Mouse (Mus musculus) embryonic stem cell, embryonic (primary cell): ENCODE measurements around the gene Nek2.

Experiments used
- CTCF ChIA-PET, 4 experiments: fragments of 300-600 bp in 2 of 4; fragments of 350-600 bp in 2 of 4; sonication (Branson Sonifier 250); formaldehyde crosslinking; loops; one replicate each; lab custom pipeline; 2022; ENCODE audit warnings: inconsistent platforms in 2 of 4; lab: Charles Lee
- POLR2A ChIA-PET, 4 experiments: fragments of 300-600 bp in 2 of 4; fragments of 350-600 bp in 2 of 4; sonication (Branson Sonifier 250); formaldehyde crosslinking; loops; one replicate each; lab custom pipeline; 2022; ENCODE audit warnings: antibody characterized with exemption in 4 of 4, inconsistent platforms in 1 of 4; lab: Charles Lee

Gene Nek2

DNA sequence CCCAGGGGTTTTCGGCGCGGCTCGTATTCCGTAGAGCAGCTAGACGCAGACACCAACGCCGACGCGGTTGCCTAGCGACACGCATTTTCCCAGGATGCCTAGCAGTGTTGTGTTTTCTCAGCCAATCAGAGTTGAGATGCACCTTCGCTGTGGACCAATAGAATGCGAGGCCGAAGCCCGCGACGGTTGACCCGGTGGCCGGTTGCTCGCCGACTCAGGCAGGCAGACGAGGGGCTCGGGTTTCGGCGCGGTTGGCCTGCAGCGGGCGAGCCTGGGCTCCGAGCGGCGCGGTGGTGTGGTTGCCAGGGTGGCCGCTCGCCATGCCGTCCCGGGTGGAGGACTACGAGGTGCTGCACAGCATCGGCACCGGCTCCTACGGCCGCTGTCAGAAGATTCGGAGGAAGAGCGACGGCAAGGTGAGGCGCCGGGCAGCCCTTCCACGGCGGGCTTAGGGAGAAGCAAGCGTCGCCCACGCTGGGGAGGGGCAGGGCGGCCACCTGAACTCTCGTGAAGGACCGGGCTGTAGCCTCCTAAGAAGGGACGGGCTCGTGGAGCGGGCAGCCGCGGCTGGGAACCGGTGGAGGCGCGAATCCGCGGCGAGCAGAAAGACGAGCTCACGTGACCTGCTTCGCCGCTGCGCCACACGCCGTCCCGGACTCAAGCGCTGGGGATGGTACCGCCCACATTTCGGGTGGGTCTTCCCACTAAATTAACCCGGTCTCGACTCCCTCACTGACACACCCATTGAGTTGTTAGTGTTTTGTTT is at the start of gene Nek2:
Nek2 (plus strand) TSS at position 119 of the 766 bp plus-strand sequence.
- CTCF ChIA-PET = interaction anchor here in 3 of 4 experiments (0.6 to 2.3 kb wide), 9 partner anchors 9 to 516 kb away, joined by 3 to 14 read pairs (median 4); partner anchors contain the start of genes Dtl (in 2 of the 3) and Ints7 (in 2 of the 3)
- POLR2A ChIA-PET = interaction anchor here (0.5 to 12.1 kb wide), 81 partner anchors 8 to 1665 kb away, joined by 3 to 199 read pairs (median 4); partner anchors contain the start of genes Dtl (in 4 of the 4), Ints7 (in 4 of the 4), Traf5 (in 2 of the 4) and Flvcr1 (in 1 of the 4)

DNA sequence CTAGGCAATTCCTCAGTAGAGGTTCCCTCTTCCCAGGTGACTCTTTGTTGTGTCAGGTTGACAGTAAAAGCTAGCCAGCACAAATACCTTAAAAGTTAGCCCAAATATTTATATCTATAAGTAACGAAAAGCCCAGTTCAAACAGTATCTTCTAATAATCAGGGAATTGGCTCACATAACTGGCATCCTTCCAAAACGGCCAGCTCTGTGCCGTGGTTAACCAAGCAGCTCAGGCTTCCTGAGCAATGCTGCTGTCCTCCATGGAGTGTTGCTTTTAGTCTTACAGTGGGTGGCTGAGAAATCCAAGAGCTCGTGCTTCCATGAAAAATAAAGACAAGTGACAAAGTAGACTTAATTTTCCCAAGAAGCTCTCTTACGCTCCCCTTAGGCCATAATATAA is 47.1 kb upstream of the Nek2 start:
- CTCF ChIA-PET = no interaction called here

DNA sequence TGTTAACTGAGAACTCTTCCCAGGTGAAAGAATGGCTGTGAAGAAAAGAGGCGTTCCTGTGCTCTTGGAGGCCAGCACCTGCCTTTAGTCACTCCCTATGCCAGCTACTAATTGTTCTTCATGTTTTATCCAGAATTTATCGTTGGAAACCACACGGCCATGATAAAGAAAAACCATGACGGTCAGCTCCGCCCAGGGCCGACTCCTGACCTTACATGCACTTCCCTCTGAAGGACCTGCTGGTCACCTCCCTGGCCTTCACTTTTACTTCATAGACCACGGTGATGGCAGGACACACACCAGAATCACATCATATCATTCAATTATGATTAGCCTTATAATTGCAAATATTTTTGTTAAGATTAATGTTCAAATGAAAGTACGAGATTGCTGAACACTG is 46.1 kb upstream of the Nek2 start:
- ChIA-PET CTCF (no interaction called here), POLR2A (interaction anchor here in 1 of 4 experiments (0.5 to 1.3 kb wide), 2 partner anchors 11 to 164 kb away, joined by 3 read pairs; no protein-coding TSS in a partner anchor)

More for the DNA sequence above, 47.1 kb upstream of the Nek2 start:
- POLR2A ChIA-PET = interaction anchor here in 2 of 4 experiments (0.6 to 1.3 kb wide), 4 partner anchors 10 to 42 kb away, joined by 3 read pairs; no protein-coding TSS in a partner anchor

GRCm38 (mm10) chr1:191777521-191777920 is 43.7 kb upstream of the Nek2 start:
- POLR2A ChIA-PET = interaction anchor here in 1 of 4 experiments (0.6 kb wide), 1 partner anchor 40 kb away, joined by 3 read pairs; no protein-coding TSS in a partner anchor
- CTCF ChIA-PET = no interaction called here

DNA sequence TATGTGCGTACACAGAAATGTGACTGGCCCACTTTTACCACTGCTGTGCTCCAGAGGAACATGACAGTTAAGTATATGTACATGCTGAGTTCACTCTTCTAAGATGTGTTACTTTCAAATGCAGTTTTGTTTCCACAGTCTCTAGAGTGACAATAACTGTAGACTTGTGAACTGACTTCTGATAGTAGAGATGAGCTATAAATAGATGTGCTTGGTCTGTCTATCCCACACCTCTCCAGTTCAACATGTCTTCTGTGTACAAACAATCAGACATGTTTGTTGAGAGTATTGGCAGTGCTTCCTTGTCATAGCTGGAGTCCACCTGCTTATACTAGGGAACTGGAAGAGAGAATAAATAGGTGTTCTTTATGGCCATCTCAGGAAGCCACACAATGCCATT is 40.8 kb upstream of the Nek2 start:
- CTCF ChIA-PET = no interaction called here
- POLR2A ChIA-PET = interaction anchor here in 1 of 4 experiments (1.3 to 1.6 kb wide), 3 partner anchors 19 to 205 kb away, joined by 3 to 5 read pairs (median 4); partner anchors contain the start of genes Dtl and Ints7

GRCm38 (mm10) chr1:191785108-191785507 is 36.1 kb upstream of the Nek2 start:
- POLR2A ChIA-PET = interaction anchor here in 2 of 4 experiments (0.6 to 0.9 kb wide), 6 partner anchors 17 to 187 kb away, joined by 3 to 9 read pairs (median 3); no protein-coding TSS in a partner anchor

GRCm38 (mm10) chr1:191786255-191786654 is 35.0 kb upstream of the Nek2 start:
- POLR2A ChIA-PET = interaction anchor here (0.6 to 2.0 kb wide), 17 partner anchors 10 to 547 kb away, joined by 3 to 5 read pairs (median 3); partner anchors contain the start of genes Dtl (in 2 of the 4) and Ints7 (in 2 of the 4)

More at GRCm38 (mm10) chr1:191785108-191785507, 36.1 kb upstream of the Nek2 start:
- CTCF ChIA-PET = interaction anchor here in 2 of 4 experiments (0.5 to 1.9 kb wide), 3 partner anchors 33 to 1164 kb away, joined by 4 to 9 read pairs (median 4); no protein-coding TSS in a partner anchor

GRCm38 (mm10) chr1:191787379-191787778 is 33.9 kb upstream of the Nek2 start:
- POLR2A ChIA-PET = interaction anchor here in 2 of 4 experiments (0.6 to 2.0 kb wide), 5 partner anchors 12 to 212 kb away, joined by 3 to 5 read pairs (median 4); partner anchors contain the start of genes Dtl (in 1 of the 2) and Ints7 (in 1 of the 2)
- CTCF ChIA-PET = no interaction called here

More at GRCm38 (mm10) chr1:191786255-191786654, 35.0 kb upstream of the Nek2 start:
- CTCF ChIA-PET = no interaction called here

DNA sequence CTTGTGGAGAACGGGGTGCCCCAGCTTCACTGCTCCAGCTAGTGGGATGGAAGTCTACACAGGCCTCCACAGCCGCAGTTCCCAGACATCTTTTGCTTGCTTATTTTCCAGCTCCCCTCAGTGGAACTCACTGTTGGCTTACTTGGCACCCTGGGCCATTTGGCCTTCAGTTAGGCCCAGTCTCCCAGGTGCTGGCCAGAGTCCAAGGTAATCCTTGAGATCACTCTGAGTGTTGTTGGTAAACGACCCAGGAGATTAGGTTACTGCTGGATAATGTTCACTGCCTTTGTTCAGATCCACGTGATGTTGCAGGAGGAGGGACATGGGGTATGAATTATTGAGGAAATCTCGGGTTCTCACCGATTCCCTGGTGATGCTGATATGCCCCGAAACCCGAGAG is 28.3 kb upstream of the Nek2 start:
- POLR2A ChIA-PET = no interaction called here
- CTCF ChIA-PET = interaction anchor here in 2 of 4 experiments (1.1 to 1.2 kb wide), 2 partner anchors 14 to 42 kb away, joined by 3 to 4 read pairs; no protein-coding TSS in a partner anchor

DNA sequence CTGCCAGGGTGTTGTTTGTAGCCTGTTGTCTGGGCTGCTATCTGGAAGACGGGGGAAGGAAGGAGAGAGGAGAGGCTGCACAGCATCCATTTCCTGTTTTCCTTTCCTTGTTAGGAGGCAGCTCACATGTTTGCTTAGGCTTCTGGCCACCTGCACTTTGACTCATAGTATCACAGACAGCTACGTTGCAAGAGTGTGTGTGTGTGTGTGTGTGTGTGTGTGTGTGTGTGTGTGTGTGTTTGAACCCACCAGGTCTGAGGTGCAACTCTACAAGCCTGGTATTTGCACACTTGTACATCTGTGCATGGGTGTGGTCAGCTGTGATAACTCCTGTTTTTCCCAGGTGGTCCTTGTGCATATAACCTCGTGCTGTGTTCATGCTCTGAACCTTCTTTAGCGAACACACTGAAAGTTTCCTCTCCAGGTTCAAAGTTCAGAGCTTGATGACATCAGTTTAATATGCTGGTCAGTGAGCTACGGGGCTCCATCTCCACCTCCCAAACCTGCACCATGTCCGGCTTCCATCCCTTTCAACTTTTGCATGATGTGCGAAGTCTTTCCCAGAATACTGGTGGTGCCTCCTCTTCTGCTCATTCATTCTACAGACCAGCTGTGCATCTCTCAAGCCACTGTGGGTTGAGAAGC is 27.2 kb upstream of the Nek2 start:
- CTCF ChIA-PET = interaction anchor here in 1 of 4 experiments (0.6 kb wide), 1 partner anchor 64 kb away, joined by 3 read pairs; no protein-coding TSS in a partner anchor
- POLR2A ChIA-PET = interaction anchor here in 2 of 4 experiments (0.5 to 1.2 kb wide), 5 partner anchors 20 to 817 kb away, joined by 3 to 8 read pairs (median 3); no protein-coding TSS in a partner anchor

- CTCF ChIA-PET = interaction anchor here in 1 of 4 experiments (0.7 kb wide), 1 partner anchor 221 kb away, joined by 3 read pairs; the partner anchor contains the start of genes Dtl and Ints7
- POLR2A ChIA-PET = interaction anchor here in 1 of 4 experiments (0.7 to 1.3 kb wide), 3 partner anchors 10 to 71 kb away, joined by 3 to 5 read pairs (median 3); no protein-coding TSS in a partner anchor
Observed at GRCm38 (mm10) chr1:191796238-191796896, 24.9 kb upstream of the Nek2 start.

GRCm38 (mm10) chr1:191802093-191802819 is 19.0 kb upstream of the Nek2 start:
- ChIA-PET POLR2A (interaction anchor here (0.5 to 3.7 kb wide), 19 partner anchors 9 to 1378 kb away, joined by 3 to 27 read pairs (median 5); partner anchors contain the start of genes Dtl (in 2 of the 4), Ints7 (in 2 of the 4) and Nek2 (in 1 of the 4)), CTCF (interaction anchor here (0.6 to 1.3 kb wide), 7 partner anchors 16 to 494 kb away, joined by 3 to 8 read pairs (median 5); partner anchors contain the start of genes Dtl (in 1 of the 4) and Ints7 (in 1 of the 4))

DNA sequence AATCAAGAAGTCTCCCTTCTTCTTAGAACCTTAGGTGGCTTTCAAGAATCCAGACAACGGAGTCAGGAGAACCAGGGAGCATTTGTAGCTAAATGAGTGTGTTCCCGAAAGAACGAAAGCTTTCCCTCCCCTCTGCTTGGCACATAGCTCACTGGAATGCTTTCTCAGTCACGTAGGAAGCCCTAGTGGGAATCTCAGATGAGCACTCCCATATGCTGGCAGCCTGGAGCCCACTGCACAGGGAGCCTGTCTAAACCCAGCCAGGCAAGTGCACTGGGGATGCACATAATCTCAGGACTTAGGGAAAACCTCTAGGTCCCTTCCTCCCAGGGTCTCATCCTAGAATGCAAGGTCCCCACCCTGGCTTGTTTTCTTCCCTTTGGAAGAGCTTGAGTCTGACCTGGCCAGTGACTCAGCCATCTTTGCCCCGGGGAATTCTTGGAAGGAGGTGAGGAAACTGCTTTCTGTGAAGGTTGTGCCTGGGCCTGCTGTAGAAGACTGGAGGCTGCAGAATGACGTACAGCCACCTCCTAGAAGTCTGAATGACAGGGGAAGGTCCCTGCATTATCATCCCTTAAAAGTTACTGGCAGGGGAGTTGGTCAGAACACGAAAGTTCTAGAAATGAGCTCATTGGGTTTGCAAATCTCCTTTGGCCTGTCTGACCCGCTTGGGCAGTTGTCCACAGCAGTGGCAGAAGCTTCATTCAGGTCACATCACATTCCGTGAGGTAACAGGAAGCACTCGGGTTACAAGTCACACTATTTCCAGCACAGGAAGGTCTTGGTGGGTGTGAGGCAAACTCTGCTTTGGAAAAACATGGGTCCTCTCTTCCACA is 18.2 kb upstream of the Nek2 start:
- CTCF ChIA-PET = interaction anchor here (0.6 to 1.3 kb wide), 7 partner anchors 15 to 495 kb away, joined by 3 to 8 read pairs (median 5); partner anchors contain the start of genes Dtl (in 1 of the 4) and Ints7 (in 1 of the 4)
- POLR2A ChIA-PET = interaction anchor here (0.6 to 3.7 kb wide), 16 partner anchors 8 to 1377 kb away, joined by 3 to 27 read pairs (median 6); partner anchors contain the start of genes Dtl (in 2 of the 4), Ints7 (in 2 of the 4) and Nek2 (in 1 of the 4)

DNA sequence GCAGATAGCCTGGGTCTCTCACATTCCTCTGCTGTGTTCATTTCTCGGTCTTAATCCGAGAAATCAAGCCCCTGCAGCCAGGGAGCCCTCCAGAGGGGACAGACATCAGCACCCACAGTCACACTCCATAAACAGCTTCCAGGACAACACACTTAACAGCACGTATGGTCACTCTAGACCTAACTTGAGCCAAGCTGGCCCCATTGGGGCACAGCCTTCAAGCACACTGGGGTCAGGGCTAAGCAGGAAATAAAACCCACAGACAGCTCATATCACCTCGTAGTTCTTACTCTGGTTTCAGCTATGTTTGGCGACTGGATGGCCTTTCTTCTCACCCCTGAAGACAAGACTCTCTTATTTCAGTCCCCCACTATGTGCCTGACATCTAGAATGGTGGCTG is 16.5 kb upstream of the Nek2 start:
- ChIA-PET CTCF (interaction anchor here in 2 of 4 experiments (1.4 to 1.5 kb wide), 2 partner anchors 13 kb away, joined by 4 read pairs; no protein-coding TSS in a partner anchor), POLR2A (interaction anchor here in 3 of 4 experiments (0.7 to 3.7 kb wide), 11 partner anchors 10 to 229 kb away, joined by 3 to 27 read pairs (median 4); partner anchors contain the start of genes Dtl (in 3 of the 3), Ints7 (in 3 of the 3) and Nek2 (in 1 of the 3))

GRCm38 (mm10) chr1:191805788-191806187 is 15.5 kb upstream of the Nek2 start:
- POLR2A ChIA-PET = interaction anchor here in 1 of 4 experiments (2.4 kb wide), 1 partner anchor 9 kb away, joined by 7 read pairs; no protein-coding TSS in a partner anchor
- CTCF ChIA-PET = interaction anchor here in 2 of 4 experiments (1.4 to 1.5 kb wide), 2 partner anchors 12 kb away, joined by 4 read pairs; no protein-coding TSS in a partner anchor
